Mouse (Mus musculus) adrenal gland (tissue): Measurements from ENCODE around the gene Vstm2l.

Experiments
- intact Hi-C: fragments of 180-260 bp; cut with DNase I; formaldehyde crosslinking; loops from one replicate; pipeline ENCODE4 v1.15.1; 2025

Vstm2l gene

GRCm38 (mm10) chr2:157989946-157990345, 75.5 kb downstream of the Vstm2l start:
- intact Hi-C loops, result loop anchor here (10.0 kb wide), 1 partner anchor 355 kb away; no protein-coding TSS in a partner anchor

- intact Hi-C loops, result loop anchor here (10.0 kb wide), 1 partner anchor 356 kb away; no protein-coding TSS in a partner anchor
Observed at GRCm38 (mm10) chr2:157991026-157991425, 76.6 kb downstream of the Vstm2l start.

GRCm38 (mm10) chr2:157992501-157992900, 78.0 kb downstream of the Vstm2l start:
- intact Hi-C loops, result loop anchor here (10.0 kb wide), 1 partner anchor 358 kb away; no protein-coding TSS in a partner anchor
